Mouse (Mus musculus) midbrain, postnatal 0 days (tissue): Measurements from ENCODE around the gene Mgat2. TPM values are rescaled to one million over a fixed set of nuclear protein-coding genes. Genes with fewer than 3 reads are reported as not detected.

Experiments
- ATAC-seq: fragments of 200-750 bp; cut with Nextera tagmentation; 2 replicates; pipeline ENCODE4 v1.8.0; 2017; ENCODE audit warnings: moderate number of reproducible peaks, mild to moderate bottlenecking, moderate TSS enrichment, moderate library complexity; ENCODE audit not compliant: low FRiP score
- DNase-seq: peaks from one replicate; pipeline ENCODE4 v3.0.0-alpha.2; 2015; ENCODE audit warnings: low spot score
- H3K27ac ChIP-seq: fragments of 300-500 bp; sonication (generic); 2 replicates; pipeline ENCODE4 v1.5.1; 2014; ENCODE audit warnings: low read depth, mild to moderate bottlenecking, low read length, mixed read lengths
- H3K27me3 ChIP-seq: fragments of 300-500 bp; sonication (generic); 2 replicates; pipeline ENCODE4 v1.6.1; 2014; ENCODE audit warnings: low read length, control low read depth, mixed read lengths; ENCODE audit not compliant: insufficient read depth
- H3K36me3 ChIP-seq: fragments of 300-500 bp; sonication (generic); 2 replicates; pipeline ENCODE4 v1.6.1; 2014; ENCODE audit warnings: low read length, control low read depth, mixed read lengths; ENCODE audit not compliant: insufficient read depth
- H3K4me1 ChIP-seq: fragments of 300-500 bp; sonication (generic); 2 replicates; pipeline ENCODE4 v1.6.1; 2014; ENCODE audit warnings: mild to moderate bottlenecking, control low read depth, antibody characterized with exemption, low read length, mixed read lengths; ENCODE audit not compliant: insufficient read depth
- H3K4me2 ChIP-seq: fragments of 300-500 bp; sonication (generic); 2 replicates; pipeline ENCODE4 v1.6.1; 2014; ENCODE audit warnings: low read depth, mild to moderate bottlenecking, low read length, mixed read lengths; ENCODE audit not compliant: poor library complexity, severe bottlenecking
- H3K4me3 ChIP-seq: fragments of 300-500 bp; sonication (generic); 2 replicates; pipeline ENCODE4 v1.5.1; 2014; ENCODE audit warnings: low read depth, mild to moderate bottlenecking, low read length, moderate library complexity
- H3K9ac ChIP-seq: fragments of 300-500 bp; sonication (generic); replicated peaks from 2 replicates; pipeline ENCODE4 v1.6.1; 2014; ENCODE audit warnings: mild to moderate bottlenecking, low read length, moderate library complexity, mixed read lengths; ENCODE audit not compliant: poor library complexity, severe bottlenecking
- H3K9me3 ChIP-seq: fragments of 300-500 bp; sonication (generic); 2 replicates; pipeline ENCODE4 v1.6.1; 2016; ENCODE audit warnings: low read length, control low read depth
- CTCF ChIP-seq: IDR thresholded peaks from 2 replicates; pipeline ENCODE4 v1.5.1; 2016; ENCODE audit warnings: antibody characterized with exemption, mild to moderate bottlenecking
- WGBS: fragments of 180-500 bp; shearing (Covaris S2); extraction: QIAGEN DNeasy Blood & Tissue Kit; methylation state at CpG from one replicate; pipeline ENCODE4 v1.1.7; 2014; 5-methylcytosine and 5-hydroxymethylcytosine counted together
- polyA plus RNA-seq: library from polyadenylated mRNA; unstranded; fragments of >200 nt; fragmentation: Nextera tagmentation; extraction: Ambion mirVana; gene quantifications from 2 replicates; pipeline ENCODE4 v1.2.1, GENCODE M21; 2015
- total RNA-seq: library from RNA; depleted of rRNA; stranded (reverse); fragments of >200 nt; gene quantifications from 2 replicates; pipeline ENCODE4 v1.2.3, GENCODE M21; 2014

Gene Mgat2
- total and polyA plus RNA-seq, 2 experiments from 2014 or later: 41.9 to 54.6 TPM

DNA sequence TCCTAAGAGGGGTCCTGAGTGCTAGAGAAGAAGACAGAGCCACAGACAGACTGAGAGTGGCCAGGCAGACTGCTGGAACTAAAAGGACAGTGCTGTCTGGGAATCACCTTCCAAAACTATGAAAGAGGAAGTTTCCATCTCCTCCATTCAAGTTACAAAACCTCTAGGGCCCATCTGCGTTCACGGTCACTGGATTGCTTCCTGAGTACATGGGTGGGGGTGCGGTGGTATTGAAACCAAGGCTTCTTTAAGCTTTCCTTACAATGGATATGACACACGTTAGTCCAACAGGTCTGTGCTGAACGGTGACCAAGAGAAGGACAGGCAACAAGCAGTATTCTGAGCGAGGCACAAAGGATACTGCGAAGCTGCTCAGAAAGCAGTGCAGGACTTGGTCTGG is 30.4 kb downstream of the Mgat2 start:
- H3K36me3 ChIP-seq: no peaks in the 10 kb centered on the region
- no peak overlapping the region for H3K4me2 ChIP-seq
- WGBS: 93% methylated on average over 7 of the region's 7 CpGs
- H3K4me1 ChIP-seq: no peaks in the 10 kb centered on the region
- no peak overlapping the region for H3K9ac ChIP-seq
- no peaks in the 10 kb centered on the region for H3K9me3 ChIP-seq
- no peaks in the 10 kb centered on the region for H3K27me3 ChIP-seq
- H3K4me3 ChIP-seq: no peak overlapping the region
- DNase-seq (no peak), ATAC-seq (no peak)
- H3K27ac ChIP-seq: no peak overlapping the region
- no peak for TF ChIP-seq CTCF

DNA sequence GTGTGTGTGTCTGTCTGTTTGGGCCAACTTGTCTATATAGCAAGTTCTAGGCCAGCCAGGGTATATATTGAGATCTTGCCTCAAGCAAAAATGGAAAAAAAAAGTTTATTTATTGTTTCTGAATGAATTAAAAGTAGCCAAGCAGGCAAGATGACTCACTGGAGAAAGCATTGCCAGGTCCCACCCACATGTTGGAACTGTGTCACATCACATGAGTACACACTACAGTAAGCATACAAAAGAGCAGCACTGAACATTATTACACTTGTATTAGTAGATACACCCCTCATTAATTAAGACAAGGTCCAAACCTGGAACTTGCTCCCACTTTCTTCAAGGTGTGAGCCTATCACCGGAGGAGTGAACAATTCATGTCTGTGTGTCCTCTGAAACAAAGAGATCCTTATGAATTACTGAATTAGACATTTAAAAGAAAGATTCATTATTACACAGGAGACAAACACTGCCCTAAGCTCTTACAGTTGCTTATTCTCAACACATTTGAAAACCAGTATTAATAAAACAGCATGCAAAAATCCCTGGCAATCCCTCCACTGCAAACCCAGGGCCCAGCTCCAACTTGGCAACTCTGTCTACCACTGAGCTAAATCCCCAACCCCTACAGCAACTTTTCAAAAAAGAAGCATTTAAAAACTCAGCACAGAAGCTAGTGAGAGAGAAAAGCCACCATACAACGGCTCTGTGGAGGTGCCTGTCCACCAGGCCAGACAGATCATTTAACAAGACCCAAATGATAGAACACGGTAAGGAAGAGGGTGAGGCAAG is 31.2 kb downstream of the Mgat2 start:
- Histone ChIP-seq H3K36me3 (no peaks in the 10 kb centered on the region), H3K4me1 (no peaks in the 10 kb centered on the region), H3K4me3 (no peak overlapping the region), H3K9ac (no peak overlapping the region), H3K4me2 (no peak overlapping the region), H3K27me3 (no peaks in the 10 kb centered on the region), H3K9me3 (no peaks in the 10 kb centered on the region), H3K27ac (no peak overlapping the region)
- WGBS: 77% methylated on average over 3 of the region's 3 CpGs
- DNase-seq (no peak), ATAC-seq (no peak)
- TF ChIP-seq CTCF: no peak

DNA sequence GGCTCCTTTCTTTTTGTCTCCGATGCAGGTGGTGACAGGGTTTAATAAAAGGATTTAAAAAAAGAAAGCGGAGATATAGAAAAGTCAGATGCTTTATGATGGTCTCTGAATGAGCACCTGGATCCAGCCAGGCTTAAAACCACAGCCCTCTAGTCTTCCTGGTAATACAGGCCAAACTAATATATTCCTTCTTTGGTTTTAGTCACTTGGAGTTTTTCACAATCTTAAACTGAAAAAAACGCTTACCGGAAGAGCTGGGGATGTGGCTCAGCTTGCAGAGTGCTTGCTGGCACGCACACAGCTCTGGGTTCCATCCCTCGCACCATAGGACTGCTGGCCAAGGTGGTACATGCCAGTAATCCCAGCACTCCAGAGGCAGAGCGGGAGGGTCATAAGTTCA is 32.6 kb downstream of the Mgat2 start:
- ATAC-seq: no peak
- Histone ChIP-seq H3K4me2 (no peak overlapping the region), H3K27me3 (no peaks in the 10 kb centered on the region), H3K9ac (no peak overlapping the region), H3K27ac (no peak overlapping the region), H3K36me3 (no peaks in the 10 kb centered on the region), H3K9me3 (no peaks in the 10 kb centered on the region), H3K4me3 (no peak overlapping the region), H3K4me1 (no peaks in the 10 kb centered on the region)
- no peak for DNase-seq
- no peak for TF ChIP-seq CTCF
- WGBS: 90% methylated on average over 7 of the region's 7 CpGs

GRCm38 (mm10) chr12:69220613-69221277 is 36.8 kb downstream of the Mgat2 start:
- WGBS: 85% methylated on average over 19 of the region's 19 CpGs

DNA sequence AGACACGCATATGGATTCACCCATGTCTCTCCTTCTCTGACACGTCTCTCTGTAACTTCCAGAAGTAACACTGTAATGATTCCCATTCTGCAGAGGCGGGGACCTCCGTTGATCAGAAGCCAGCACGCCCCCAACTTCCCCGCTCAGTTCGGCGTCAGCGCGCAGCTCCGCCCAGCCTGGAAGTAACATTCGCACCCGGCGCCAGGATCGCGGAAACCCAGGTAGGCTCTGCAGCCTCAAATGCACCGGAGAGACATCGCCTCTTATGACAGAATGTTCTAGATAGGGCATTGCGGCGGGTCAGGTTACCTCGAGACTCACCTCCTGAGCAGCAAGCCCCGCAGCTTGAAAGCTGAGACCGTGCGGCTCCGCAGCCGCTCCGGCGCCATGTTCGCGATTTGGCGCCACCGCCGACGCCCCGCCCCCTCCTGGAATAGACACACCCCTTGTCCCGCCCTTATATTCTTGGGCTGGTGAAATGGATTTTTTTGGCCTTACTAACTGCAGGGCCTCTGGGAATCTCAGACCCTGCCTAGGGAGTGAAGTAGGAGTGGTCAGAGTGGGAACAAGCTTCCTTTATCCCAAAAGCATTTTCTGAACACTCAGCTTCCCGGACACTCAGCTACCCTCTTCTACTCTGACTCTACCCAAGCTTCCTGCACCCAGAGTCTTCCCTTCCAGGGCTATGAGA is 44.0 kb downstream of the Mgat2 start, which contains the start of gene Pole2:
Gene Pole2, minus strand, starts transcription at position 420 of the 691 bp plus-strand sequence.
- Histone ChIP-seq H3K4me2 (peak within 1 kb of the TSS; percentile 55), H3K9ac (peak within 1 kb of the TSS; percentile 2; the same call in 1 of the 2 replicates), H3K36me3 (no peaks in the 10 kb centered on the region), H3K4me3 (peak within 1 kb of the TSS; percentile 46), H3K27ac (no peak within 1 kb of the TSS), H3K4me1 (no peaks in the 10 kb centered on the region), H3K9me3 (no peaks in the 10 kb centered on the region), H3K27me3 (no peaks in the 10 kb centered on the region)
- WGBS: under 1% methylated on average over 37 of the region's 37 CpGs
- ATAC-seq: peak; percentile 92
- DNase-seq: peak; percentile 71
- TF ChIP-seq CTCF: peak; percentile 16; the same call in 1 of the 2 replicates

More at GRCm38 (mm10) chr12:69220613-69221277, 36.8 kb downstream of the Mgat2 start:
- ATAC-seq: no peak
- Histone ChIP-seq H3K36me3 (no peaks in the 10 kb centered on the region), H3K4me2 (no peak overlapping the region), H3K9me3 (no peaks in the 10 kb centered on the region), H3K27me3 (no peaks in the 10 kb centered on the region), H3K4me1 (no peaks in the 10 kb centered on the region), H3K27ac (no peak overlapping the region), H3K4me3 (no peak overlapping the region), H3K9ac (no peak overlapping the region)
- no peak for TF ChIP-seq CTCF
- DNase-seq: no peak
